Mouse (Mus musculus): Measurements from ENCODE around the gene Shb. TPM values are rescaled to one million over a fixed set of nuclear protein-coding genes. Genes with fewer than 3 reads are reported as not detected.

Shb gene
- total and polyA plus RNA-seq, 2 experiments from 2014 or later = 8.6 to 32.6 TPM

- no peak overlapping the region for H3K4me2 ChIP-seq (ENCODE audit: low read depth)
- no peak overlapping the region for H3K9ac ChIP-seq
- H3K27me3 ChIP-seq (ENCODE audit: insufficient read depth, low read length) = no peaks in the 10 kb centered on the region
- WGBS = 74% methylated on average over 7 of the region's 7 CpGs
- DNase-seq (no peak), ATAC-seq (no peak)
- peaks cover 4% of the 10 kb centered on the region; the same call in 1 of the 2 replicates for H3K4me1 ChIP-seq (ENCODE audit: insufficient read depth)
- TF ChIP-seq CTCF (IDR thresholded peaks at IDR 0.05; ENCODE audit: low read depth) = no peak
- no peak overlapping the region for H3K4me3 ChIP-seq (ENCODE audit: low read depth, low read length)
- H3K9me3 ChIP-seq (ENCODE audit: low read length) = no peaks in the 10 kb centered on the region
- no peak overlapping the region for H3K27ac ChIP-seq (ENCODE audit: low read depth, low read length)
- peaks cover 11% of the 10 kb centered on the region; the same call in 1 of the 2 replicates for H3K36me3 ChIP-seq (ENCODE audit: insufficient read depth)
These were observed 95.8 kb downstream of the Shb start for GRCm38 (mm10) chr4:45436383-45436913.

GRCm38 (mm10) chr4:45435899-45436298 is 96.4 kb downstream of the Shb start:
- TF ChIP-seq CTCF (IDR thresholded peaks at IDR 0.05; ENCODE audit: low read depth) = 0 out of 2 replicates have a peak, but pooled peaks have one; percentile 8
- Histone ChIP-seq H3K27ac (ENCODE audit: low read depth, low read length) (no peak overlapping the region), H3K4me1 (ENCODE audit: insufficient read depth) (peaks cover 4% of the 10 kb centered on the region; the same call in 1 of the 2 replicates), H3K9ac (no peak overlapping the region), H3K4me2 (ENCODE audit: low read depth) (no peak overlapping the region), H3K9me3 (ENCODE audit: low read length) (no peaks in the 10 kb centered on the region), H3K4me3 (ENCODE audit: low read depth, low read length) (no peak overlapping the region), H3K36me3 (ENCODE audit: insufficient read depth) (peaks cover 11% of the 10 kb centered on the region; the same call in 1 of the 2 replicates), H3K27me3 (ENCODE audit: insufficient read depth, low read length) (no peaks in the 10 kb centered on the region)
- ATAC-seq (no peak), DNase-seq (no peak)
- 75% methylated on average over 2 of the region's 2 CpGs for WGBS

- H3K27ac ChIP-seq (ENCODE audit: low read depth, low read length) = no peak overlapping the region
- DNase-seq (no peak), ATAC-seq (no peak)
- H3K27me3 ChIP-seq (ENCODE audit: insufficient read depth, low read length) = no peaks in the 10 kb centered on the region
- H3K4me1 ChIP-seq (ENCODE audit: insufficient read depth) = peaks cover 6% of the 10 kb centered on the region; the same call in 1 of the 2 replicates
- H3K4me3 ChIP-seq (ENCODE audit: low read depth, low read length) = no peak overlapping the region
- no peaks in the 10 kb centered on the region for H3K9me3 ChIP-seq (ENCODE audit: low read length)
- 0 out of 2 replicates have a peak, but pooled peaks cover 7% of the 10 kb centered on the region for H3K36me3 ChIP-seq (ENCODE audit: insufficient read depth)
- TF ChIP-seq CTCF (IDR thresholded peaks at IDR 0.05; ENCODE audit: low read depth) = no peak
- WGBS = 73% methylated on average over 4 of the region's 4 CpGs
- no peak overlapping the region for H3K9ac ChIP-seq
- H3K4me2 ChIP-seq (ENCODE audit: low read depth) = no peak overlapping the region
These were observed 97.6 kb downstream of the Shb start for GRCm38 (mm10) chr4:45434681-45435080.

GRCm38 (mm10) chr4:45434071-45434470 is 98.2 kb downstream of the Shb start:
- Histone ChIP-seq H3K4me1 (ENCODE audit: insufficient read depth) (peaks cover 11% of the 10 kb centered on the region), H3K36me3 (ENCODE audit: insufficient read depth) (0 out of 2 replicates have a peak, but pooled peaks cover 4% of the 10 kb centered on the region), H3K9ac (no peak overlapping the region), H3K4me2 (ENCODE audit: low read depth) (no peak overlapping the region), H3K9me3 (ENCODE audit: low read length) (no peaks in the 10 kb centered on the region), H3K27ac (ENCODE audit: low read depth, low read length) (no peak overlapping the region), H3K27me3 (ENCODE audit: insufficient read depth, low read length) (no peaks in the 10 kb centered on the region), H3K4me3 (ENCODE audit: low read depth, low read length) (no peak overlapping the region)
- DNase-seq (no peak), ATAC-seq (no peak)
- no peak for TF ChIP-seq CTCF (IDR thresholded peaks at IDR 0.05; ENCODE audit: low read depth)
- WGBS = 55% methylated on average over 12 of the region's 12 CpGs

- Histone ChIP-seq H3K9me3 (ENCODE audit: low read length) (no peaks in the 10 kb centered on the region), H3K4me1 (ENCODE audit: insufficient read depth) (peaks cover 11% of the 10 kb centered on the region), H3K4me3 (ENCODE audit: low read depth, low read length) (no peak overlapping the region), H3K9ac (no peak overlapping the region), H3K27ac (ENCODE audit: low read depth, low read length) (no peak overlapping the region), H3K27me3 (ENCODE audit: insufficient read depth, low read length) (no peaks in the 10 kb centered on the region), H3K36me3 (ENCODE audit: insufficient read depth) (no peaks in the 10 kb centered on the region), H3K4me2 (ENCODE audit: low read depth) (no peak overlapping the region)
- no peak for TF ChIP-seq CTCF (IDR thresholded peaks at IDR 0.05; ENCODE audit: low read depth)
- ATAC-seq = no peak
- 59% methylated on average over 3 of the region's 3 CpGs for WGBS
- no peak for DNase-seq
These were observed 100.5 kb downstream of the Shb start for GRCm38 (mm10) chr4:45431806-45432205.

- TF ChIP-seq CTCF (IDR thresholded peaks at IDR 0.05; ENCODE audit: low read depth) = no peak
These were observed 101.0 kb downstream of the Shb start for GRCm38 (mm10) chr4:45431316-45431715.

GRCm38 (mm10) chr4:45429451-45429850 is 102.8 kb downstream of the Shb start:
- Histone ChIP-seq H3K4me1 (ENCODE audit: insufficient read depth) (peaks cover 7% of the 10 kb centered on the region; the same call in 1 of the 2 replicates), H3K27me3 (ENCODE audit: insufficient read depth, low read length) (no peaks in the 10 kb centered on the region), H3K36me3 (ENCODE audit: insufficient read depth) (no peaks in the 10 kb centered on the region), H3K9ac (no peak overlapping the region), H3K9me3 (ENCODE audit: low read length) (no peaks in the 10 kb centered on the region), H3K4me2 (ENCODE audit: low read depth) (no peak overlapping the region), H3K27ac (ENCODE audit: low read depth, low read length) (no peak overlapping the region), H3K4me3 (ENCODE audit: low read depth, low read length) (no peak overlapping the region)
- no peak for TF ChIP-seq CTCF (IDR thresholded peaks at IDR 0.05; ENCODE audit: low read depth)
- peak; percentile 36 for ATAC-seq
- peak; percentile 42 for DNase-seq
- 47% methylated on average over 7 of the region's 7 CpGs for WGBS

More at GRCm38 (mm10) chr4:45431316-45431715, 101.0 kb downstream of the Shb start:
- H3K4me3 ChIP-seq (ENCODE audit: low read depth, low read length) = no peak overlapping the region
- WGBS = 70% methylated on average over 3 of the region's 3 CpGs
- ATAC-seq (no peak), DNase-seq (no peak)
- no peak overlapping the region for H3K9ac ChIP-seq
- peaks cover 11% of the 10 kb centered on the region for H3K4me1 ChIP-seq (ENCODE audit: insufficient read depth)
- no peaks in the 10 kb centered on the region for H3K36me3 ChIP-seq (ENCODE audit: insufficient read depth)
- H3K9me3 ChIP-seq (ENCODE audit: low read length) = no peaks in the 10 kb centered on the region
- no peaks in the 10 kb centered on the region for H3K27me3 ChIP-seq (ENCODE audit: insufficient read depth, low read length)
- H3K27ac ChIP-seq (ENCODE audit: low read depth, low read length) = no peak overlapping the region
- no peak overlapping the region for H3K4me2 ChIP-seq (ENCODE audit: low read depth)

Measured in forebrain, postnatal 0 days (tissue).